Mouse (Mus musculus): ENCODE data around the gene Sectm1b.

The Sectm1b gene

DNA sequence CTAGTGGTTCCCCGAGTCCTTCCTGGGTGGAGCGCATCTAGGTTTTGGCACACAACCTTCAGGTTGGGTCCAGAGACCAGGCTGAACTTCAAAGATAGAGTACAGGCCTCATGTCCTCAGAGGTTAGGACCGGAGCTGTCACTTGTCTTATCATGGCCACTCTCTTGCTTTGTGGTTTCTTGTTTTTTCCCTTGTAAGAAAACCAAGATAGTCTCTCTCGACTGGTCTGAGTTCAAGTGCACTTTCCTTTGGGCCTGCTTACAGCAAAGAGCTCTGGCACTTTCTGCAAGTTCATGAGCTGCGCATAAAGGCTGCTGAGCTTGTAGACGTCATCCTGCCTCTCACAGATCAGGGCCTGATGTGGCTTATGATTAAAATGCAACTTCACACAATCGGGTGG, 36.1 kb downstream of the Sectm1b start:
- peak; percentile 62 for DNase-seq (ENCODE audit: low read depth, low spot score)

DNA sequence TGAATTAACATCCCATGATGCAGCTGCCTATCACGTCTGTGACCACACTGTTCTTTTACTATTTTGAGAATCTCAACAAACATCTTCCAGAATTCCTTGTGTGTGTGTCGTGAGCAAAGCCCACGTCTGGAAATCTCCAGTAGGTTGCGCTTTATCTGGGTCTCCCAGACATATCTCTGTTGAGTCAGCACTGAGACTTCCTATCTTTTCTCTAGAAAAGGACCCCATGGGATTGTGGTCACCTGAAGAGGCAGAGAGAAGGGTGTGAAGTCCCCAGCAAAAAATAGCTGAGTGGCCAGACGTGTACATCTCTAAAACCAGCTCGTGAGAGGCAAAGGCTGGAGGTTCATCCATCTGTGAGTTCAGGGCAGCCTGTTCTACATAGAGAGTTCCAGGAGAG, 39.2 kb downstream of the Sectm1b start:
- DNase-seq (ENCODE audit: low read depth, low spot score): no peak

DNA sequence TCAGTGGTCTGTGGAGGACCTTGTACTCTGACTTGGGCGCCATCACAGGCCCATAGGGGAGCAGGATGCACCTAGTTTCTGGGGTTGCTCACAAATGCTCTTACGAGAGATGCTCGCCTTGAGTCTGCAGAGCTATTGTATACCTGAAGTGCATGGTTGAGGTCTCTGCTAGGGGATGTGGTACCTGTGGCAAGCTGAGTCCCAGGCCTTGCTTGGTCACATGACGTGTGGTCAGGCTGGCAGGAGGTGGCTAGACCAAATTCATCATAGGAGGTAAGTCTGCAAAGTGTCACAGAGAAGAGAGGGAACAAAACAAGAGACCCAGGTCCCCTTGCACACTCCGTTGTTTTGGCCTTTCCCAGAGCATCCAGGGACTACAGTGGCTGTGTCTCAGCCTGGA, 43.9 kb downstream of the Sectm1b start:
- DNase-seq (ENCODE audit: low read depth, low spot score): peak; percentile 54

DNA sequence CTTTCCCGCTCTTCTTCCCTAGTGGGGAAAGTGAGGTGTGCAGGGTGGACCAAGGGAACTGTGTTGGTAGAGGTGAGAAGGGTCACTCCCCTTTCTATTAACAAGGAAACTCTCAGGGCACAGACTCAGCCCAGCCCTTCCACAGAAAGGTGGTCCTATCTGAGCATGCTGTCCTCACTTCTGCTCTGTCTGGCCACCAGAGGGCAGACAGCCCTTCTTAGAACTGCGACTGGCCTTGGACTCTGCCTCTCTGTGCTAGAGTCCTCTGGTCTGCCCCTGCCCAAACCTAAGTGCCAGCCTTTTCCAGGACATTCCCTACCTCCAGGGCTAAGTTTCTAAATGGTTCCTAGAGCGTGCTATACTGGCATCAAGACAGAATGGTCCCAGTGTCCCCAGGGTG, 45.7 kb downstream of the Sectm1b start:
- peak; percentile 68 for DNase-seq (ENCODE audit: low read depth, low spot score)

DNA sequence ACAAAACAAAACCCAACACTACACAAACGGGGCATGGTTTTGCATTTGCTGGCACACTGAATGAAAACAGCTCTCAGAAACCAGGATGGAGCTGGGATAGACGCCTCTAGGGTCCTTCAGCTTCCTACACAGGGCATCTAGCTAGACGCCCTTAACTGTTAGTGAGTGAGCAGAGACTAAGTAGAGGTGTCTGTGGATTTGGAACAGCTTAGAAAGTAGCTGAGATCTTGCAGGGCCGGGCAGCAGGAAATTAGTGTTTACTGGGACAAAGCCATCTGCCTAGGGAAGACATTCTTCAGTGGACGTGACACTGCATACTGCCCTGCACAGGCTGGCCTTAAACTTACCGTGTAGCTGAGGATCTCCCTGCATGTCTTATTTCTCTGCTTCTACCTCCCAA, 47.9 kb downstream of the Sectm1b start:
- no peak for DNase-seq (ENCODE audit: low read depth, low spot score)

DNA sequence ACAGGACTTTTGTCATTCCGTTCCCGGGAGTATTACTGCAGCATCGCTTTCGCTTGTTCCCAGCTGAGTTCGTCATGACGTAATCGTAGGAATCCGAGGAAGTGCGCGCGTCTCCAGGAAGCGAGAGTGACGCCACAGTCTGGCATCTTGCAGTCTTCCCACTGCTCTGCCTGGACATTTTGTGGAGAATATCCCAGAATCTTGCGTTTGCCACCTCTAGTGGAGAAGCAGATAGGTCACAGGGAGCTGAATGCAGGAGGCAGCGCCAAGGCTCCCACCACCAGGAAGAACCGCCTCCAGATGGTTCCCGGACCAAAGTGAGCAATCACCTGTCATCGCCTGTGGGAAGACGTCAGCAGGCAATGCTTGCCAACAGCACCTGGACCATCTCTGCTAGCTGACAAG, 48.5 kb downstream of the Sectm1b start:
- no peak for DNase-seq (ENCODE audit: low read depth, low spot score)

DNA sequence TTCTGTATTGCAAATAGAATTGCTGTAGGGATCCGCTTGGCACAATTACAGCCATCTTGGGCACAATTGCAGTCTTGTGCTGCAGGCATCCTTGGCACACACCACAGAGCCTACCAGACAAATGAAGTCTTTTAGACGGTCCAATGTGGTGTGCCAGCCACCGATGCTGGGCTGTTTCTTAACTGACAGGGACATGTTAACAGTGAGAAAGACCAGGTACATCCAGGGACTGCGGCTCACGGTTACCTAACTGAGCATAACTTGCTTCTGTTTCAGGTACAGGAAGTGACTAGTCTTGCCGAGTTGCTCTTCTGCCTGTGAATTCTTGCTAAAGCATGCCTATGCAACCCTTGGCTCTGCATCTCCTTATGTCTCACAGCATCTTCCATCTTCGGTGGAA, 49.7 kb downstream of the Sectm1b start:
- DNase-seq (ENCODE audit: low read depth, low spot score): no peak

DNA sequence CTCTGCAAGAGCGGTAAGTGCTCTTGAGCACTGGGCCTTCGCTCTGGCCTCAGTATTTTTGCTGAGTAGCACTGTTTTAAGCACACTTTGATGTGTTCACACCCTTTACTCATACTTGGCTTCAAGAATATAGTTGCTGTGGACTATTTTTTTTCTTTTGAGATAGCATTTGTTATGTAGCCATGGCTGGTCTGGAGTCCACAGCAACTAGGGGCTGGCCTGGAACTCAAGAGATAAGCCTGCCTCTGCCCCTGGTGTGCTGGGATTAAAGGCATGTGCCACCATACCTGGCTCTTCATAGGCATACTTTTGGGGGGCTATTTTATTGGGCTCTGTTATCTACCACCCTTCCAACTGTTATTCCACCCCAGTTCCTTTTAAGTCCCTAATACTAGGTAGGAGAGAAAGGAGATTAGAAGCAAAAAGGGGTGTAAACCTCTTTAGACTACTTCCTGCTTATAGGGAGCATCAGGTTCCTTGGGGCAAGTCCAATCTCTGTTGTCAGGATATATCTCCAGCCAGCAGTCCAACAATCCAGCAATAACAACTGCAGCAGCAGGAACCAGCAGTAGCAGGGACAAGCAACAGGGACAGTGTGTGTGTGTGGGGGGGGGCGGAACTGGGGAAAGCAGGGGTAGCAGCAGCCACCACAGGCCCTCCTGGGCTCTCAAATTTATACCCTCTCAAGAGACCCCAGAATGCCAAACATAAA, 53.2 kb downstream of the Sectm1b start:
- DNase-seq (ENCODE audit: low read depth, low spot score): no peak

DNA sequence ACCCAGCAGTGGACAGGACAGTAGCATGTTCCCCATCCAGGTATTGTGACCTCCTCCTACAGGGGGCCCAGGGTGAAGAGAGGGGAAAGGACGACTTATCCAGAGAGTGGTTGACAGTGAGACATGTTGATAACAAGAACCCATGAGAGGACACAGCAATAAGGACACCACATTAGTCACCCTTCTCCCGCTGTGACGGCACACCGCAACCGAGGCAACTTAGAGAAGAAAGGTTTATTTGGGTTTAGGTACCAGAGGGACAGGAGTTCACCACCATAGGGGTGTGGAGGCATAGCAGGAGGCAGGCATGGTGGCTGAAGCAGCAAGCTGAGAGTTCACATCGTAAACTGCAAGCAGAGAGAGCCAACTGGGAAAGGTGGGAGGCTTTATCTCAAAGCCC, 57.2 kb downstream of the Sectm1b start:
- DNase-seq (ENCODE audit: low read depth, low spot score): no peak

DNA sequence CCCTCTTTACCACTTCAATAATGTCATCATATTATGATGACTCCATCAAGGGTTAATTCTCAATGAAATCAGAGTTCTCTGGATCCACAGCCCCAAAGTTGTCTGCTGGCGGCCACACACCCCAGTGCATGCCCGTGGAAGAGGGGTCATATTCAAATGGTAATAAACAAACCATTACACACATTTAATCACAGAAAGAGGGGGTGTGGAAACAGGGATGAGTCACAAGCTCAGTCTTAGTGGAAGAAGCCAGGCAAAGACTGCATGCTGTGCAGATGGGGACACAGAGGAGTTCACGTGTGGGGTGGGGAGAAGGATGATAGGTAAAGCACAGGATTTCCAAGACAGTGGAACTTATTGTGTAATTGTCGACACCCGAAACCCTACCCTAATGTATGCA, 59.1 kb downstream of the Sectm1b start:
- DNase-seq (ENCODE audit: low read depth, low spot score): no peak

Measured in CD4-positive helper T cell, adult 2 months (primary cell).